Mouse (Mus musculus) CH12.LX (cell line): ENCODE results near the gene Hlf. TPM values are rescaled to one million over a fixed set of nuclear protein-coding genes. Genes with fewer than 3 reads are reported as not detected.

Source experiments
- DNase-seq: peaks from one replicate; pipeline ENCODE4 v3.0.0-alpha.2; 2013; ENCODE audit errors: extremely low read depth
- H3K27ac ChIP-seq: 2 replicates; pipeline ENCODE4 v1.5.1; 2012; ENCODE audit warnings: low read depth, mild to moderate bottlenecking, control low read depth, moderate library complexity; ENCODE audit not compliant: insufficient read depth
- H3K27me3 ChIP-seq: replicated peaks from 2 replicates; pipeline ENCODE3; 2012; ENCODE audit warnings: inconsistent platforms
- H3K36me3 ChIP-seq, 2 experiments: replicated peaks in 1 of 2; 2 replicates each; pipeline versions ENCODE3 to v1.6.1; 2012; ENCODE audit warnings: inconsistent platforms in 1 of 2, low read length in 1 of 2, mild to moderate bottlenecking in 1 of 2, mixed read lengths in 1 of 2, moderate library complexity in 1 of 2; ENCODE audit not compliant: control insufficient read depth in 1 of 2, insufficient read depth in 1 of 2
- H3K4me1 ChIP-seq, 2 experiments: 2 replicates each; pipeline ENCODE4 v1.6.1; 2012; ENCODE audit warnings: inconsistent platforms in 1 of 2, moderate library complexity in 1 of 2; ENCODE audit not compliant: insufficient read depth in 2 of 2, control insufficient read depth in 1 of 2
- H3K4me2 ChIP-seq: 2 replicates; pipeline ENCODE4 v1.6.1; 2012; ENCODE audit warnings: low read depth, mild to moderate bottlenecking, control low read depth; ENCODE audit not compliant: poor library complexity, insufficient read depth, severe bottlenecking
- H3K4me3 ChIP-seq, 3 experiments: fragments of 150-350 bp in 1 of 3; sonication (generic) in 1 of 3; replicated peaks in 1 of 3; 2 replicates each; pipeline versions ENCODE3 to v1.5.1; 2011 to 2012; ENCODE audit warnings: low read depth in 2 of 3, low read length in 2 of 3, mild to moderate bottlenecking in 2 of 3, moderate library complexity in 2 of 3, control low read depth in 1 of 3, improper control_type of control experiment in 1 of 3, inconsistent platforms in 1 of 3, mixed read lengths in 1 of 3; ENCODE audit not compliant: poor library complexity in 1 of 3
- H3K79me2 ChIP-seq: replicated peaks from 2 replicates; pipeline ENCODE4 v1.6.1; 2012; ENCODE audit warnings: mild to moderate bottlenecking, moderate library complexity; ENCODE audit not compliant: control insufficient read depth, poor library complexity, insufficient read depth, severe bottlenecking; ENCODE audit errors: extremely low read depth
- H3K9ac ChIP-seq: 2 replicates; pipeline ENCODE4 v1.6.1; 2012; ENCODE audit warnings: low read depth, mild to moderate bottlenecking, control low read depth, moderate library complexity; ENCODE audit not compliant: insufficient read depth
- H3K9me3 ChIP-seq: replicated peaks from 2 replicates; pipeline ENCODE3; 2012; ENCODE audit warnings: low read length, inconsistent platforms, mixed read lengths
- CHD1 ChIP-seq: IDR thresholded peaks from 2 replicates; pipeline ENCODE4 v1.6.1; 2012; ENCODE audit warnings: low read depth, low read length, improper control_type of control experiment, inconsistent platforms
- CHD2 ChIP-seq: IDR thresholded peaks from 2 replicates; pipeline ENCODE4 v1.6.1; 2011; ENCODE audit warnings: low read length, improper control_type of control experiment
- CTCF ChIP-seq, 2 experiments: IDR thresholded peaks in 1 of 2; conservative IDR thresholded peaks in 1 of 2; 2 replicates each; pipeline ENCODE4 v1.5.1; 2011 to 2012; ENCODE audit warnings: low read depth in 2 of 2, low read length in 2 of 2, improper control_type of control experiment in 1 of 2, inconsistent platforms in 1 of 2, mild to moderate bottlenecking in 1 of 2, moderate library complexity in 1 of 2
- E2F4 ChIP-seq: IDR thresholded peaks from 2 replicates; pipeline ENCODE4 v1.6.1; 2011; ENCODE audit warnings: low read depth, low read length, improper control_type of control experiment; ENCODE audit not compliant: insufficient replicate concordance
- ELF1 ChIP-seq: IDR thresholded peaks from 2 replicates; pipeline ENCODE4 v1.6.1; 2014; ENCODE audit warnings: low read depth, mild to moderate bottlenecking, inconsistent platforms, low read length, improper control_type of control experiment
- MAFK ChIP-seq: IDR thresholded peaks from 2 replicates; pipeline ENCODE4 v1.6.1; 2011; ENCODE audit warnings: low read length, improper control_type of control experiment; ENCODE audit not compliant: insufficient replicate concordance
- MAZ ChIP-seq: IDR thresholded peaks from 2 replicates; pipeline ENCODE4 v1.6.1; 2012; ENCODE audit warnings: low read depth, mild to moderate bottlenecking, inconsistent platforms, low read length, improper control_type of control experiment, moderate library complexity
- MXI1 ChIP-seq: IDR thresholded peaks from 2 replicates; pipeline ENCODE4 v1.6.1; 2011; ENCODE audit warnings: mild to moderate bottlenecking, low read depth, low read length, improper control_type of control experiment
- MYC ChIP-seq: IDR thresholded peaks from 2 replicates; pipeline ENCODE4 v1.6.1; 2011; ENCODE audit warnings: low read depth, mild to moderate bottlenecking, improper control_type of control experiment, low read length
- NRF1 ChIP-seq: IDR thresholded peaks from 2 replicates; pipeline ENCODE4 v1.6.1; 2014; ENCODE audit warnings: low read depth, mild to moderate bottlenecking, inconsistent platforms, low read length, improper control_type of control experiment, moderate library complexity
- PAX5 ChIP-seq: IDR thresholded peaks from 2 replicates; pipeline ENCODE4 v1.6.1; 2012; ENCODE audit warnings: low read length, inconsistent platforms, mixed read lengths
- POLR2A ChIP-seq: IDR thresholded peaks from 2 replicates; pipeline ENCODE4 v1.6.1; 2011; ENCODE audit warnings: low read depth, mild to moderate bottlenecking, improper control_type of control experiment, low read length
- POLR2AphosphoS2 ChIP-seq: IDR thresholded peaks from 2 replicates; pipeline ENCODE4 v1.6.1; 2011; ENCODE audit warnings: low read depth, low read length, improper control_type of control experiment
- RCOR1 ChIP-seq: conservative IDR thresholded peaks from 2 replicates; pipeline ENCODE4 v1.6.1; 2012; ENCODE audit warnings: low read depth, mild to moderate bottlenecking, inconsistent platforms, low read length, improper control_type of control experiment
- SIN3A ChIP-seq: IDR thresholded peaks from 2 replicates; pipeline ENCODE4 v1.6.1; 2012; ENCODE audit warnings: low read length, improper control_type of control experiment, inconsistent platforms
- ZC3H11A ChIP-seq: IDR thresholded peaks from 2 replicates; pipeline ENCODE4 v1.6.1; 2012; ENCODE audit warnings: low read depth, mild to moderate bottlenecking, inconsistent platforms, low read length, improper control_type of control experiment
- ZMIZ1 ChIP-seq: IDR thresholded peaks from 2 replicates; pipeline ENCODE4 v1.6.1; 2012; ENCODE audit warnings: low read depth, mild to moderate bottlenecking, inconsistent platforms, low read length, improper control_type of control experiment
- ZNF384 ChIP-seq: IDR thresholded peaks from 2 replicates; pipeline ENCODE4 v1.6.1; 2012; ENCODE audit warnings: low read depth, low read length, improper control_type of control experiment, inconsistent platforms
- dilution Hi-C: fragments of 300-500 bp; cut with MboI; formaldehyde crosslinking; loops from 2 replicates; pipeline ENCODE4 v1.14.3; 2020; ENCODE audit warnings: low sequenced_read_pairs; ENCODE audit not compliant: extremely low pct_unique_long_range_greater_than_20kb, extremely low pct_ligation_motif_present
- in situ Hi-C: fragments of 300-500 bp; cut with MboI; formaldehyde crosslinking; loops from 3 replicates; pipeline ENCODE4 v1.14.3; 2019; ENCODE audit warnings: low sequenced_read_pairs, low pct_ligation_motif_present, low pct_unique_long_range_greater_than_20kb, mixed read lengths
- polyA plus RNA-seq: library from polyadenylated mRNA; unstranded; fragments of >175 nt; gene quantifications from 2 replicates; pipeline ENCODE4 v1.2.1, GENCODE M21; 2012; ENCODE audit warnings: low read depth; ENCODE audit not compliant: insufficient read length
- total RNA-seq, 2 experiments: library from RNA; depleted of rRNA; stranded (reverse); fragments of 300-350 nt in 1 of 2; fragments of >200 nt in 1 of 2; gene quantifications; 2 replicates each; pipeline ENCODE4 v1.2.3; 2012 to 2014

Gene Hlf
- total and polyA plus RNA-seq, 3 experiments, result 0.08 to 0.36 TPM; not detected in 1

GRCm38 (mm10) chr11:90347667-90348459, 42.8 kb downstream of the Hlf start:
- no peaks in the 10 kb centered on the region for H3K27me3 ChIP-seq
- H3K36me3 ChIP-seq, result no peaks in the 10 kb centered on the region
- no peak overlapping the region for H3K4me3 ChIP-seq
- no peak for DNase-seq
- H3K9ac ChIP-seq, result no peak overlapping the region
- H3K9me3 ChIP-seq, result no peaks in the 10 kb centered on the region
- H3K4me1 ChIP-seq, result peaks cover 4 to 9% of the 10 kb centered on the region in 2 experiments
- H3K4me2 ChIP-seq, result peak overlapping the region; percentile 35; the same call in 1 of the 2 replicates
- in situ Hi-C loops, result no loop called here
- no peak overlapping the region for H3K27ac ChIP-seq
- TF ChIP-seq ZC3H11A (no peak), MXI1 (no peak), ZNF384 (no peak), PAX5 (no peak), CHD1 (no peak), POLR2A (no peak), MAZ (no peak), ZMIZ1 (no peak), CTCF (conservative IDR thresholded peaks at IDR 0.05 in 1 of 2, IDR thresholded peaks at IDR 0.05 in 1 of 2; ENCODE audit: low read depth in 2 of 2, low read length in 2 of 2) (no peak), SIN3A (no peak), POLR2AphosphoS2 (no peak), E2F4 (no peak), MAFK (no peak), ELF1 (no peak), NRF1 (no peak), MYC (no peak), RCOR1 (no peak), CHD2 (no peak)
- dilution Hi-C loops, result no loop called here
- H3K79me2 ChIP-seq, result no peaks in the 10 kb centered on the region

- TF ChIP-seq POLR2AphosphoS2, result no peak
- no peak for TF ChIP-seq SIN3A
- H3K4me1 ChIP-seq, result peaks cover 4 to 9% of the 10 kb centered on the region in 2 experiments
- DNase-seq, result no peak
- no peaks in the 10 kb centered on the region for H3K9me3 ChIP-seq
- in situ Hi-C loops (no loop called here), dilution Hi-C loops (no loop called here)
- H3K4me3 ChIP-seq, result no peak overlapping the region
- H3K27me3 ChIP-seq, result no peaks in the 10 kb centered on the region
- H3K9ac ChIP-seq, result no peak overlapping the region
- H3K27ac ChIP-seq, result no peak overlapping the region
- no peaks in the 10 kb centered on the region for H3K36me3 ChIP-seq
- no peak overlapping the region for H3K4me2 ChIP-seq
- H3K79me2 ChIP-seq, result no peaks in the 10 kb centered on the region
Observed at GRCm38 (mm10) chr11:90345746-90346145, 44.9 kb downstream of the Hlf start.
